Mouse (Mus musculus) lung, embryonic 14.5 days (tissue): Measurements from ENCODE around the gene Wdr6. TPM values are rescaled to one million over a fixed set of nuclear protein-coding genes. Genes with fewer than 3 reads are reported as not detected.

Experiments
- ATAC-seq: fragments of 200-750 bp; cut with Nextera tagmentation; 2 replicates; pipeline ENCODE4 v1.8.0; 2017; ENCODE audit warnings: mild to moderate bottlenecking, moderate TSS enrichment, moderate library complexity; ENCODE audit not compliant: insufficient read depth
- DNase-seq: peaks from one replicate; pipeline ENCODE4 v3.0.0-alpha.2; 2015
- H3K27ac ChIP-seq: fragments of 300-500 bp; sonication (generic); 2 replicates; pipeline ENCODE4 v1.5.1; 2014; ENCODE audit warnings: low read depth, mild to moderate bottlenecking, moderate library complexity
- H3K27me3 ChIP-seq: fragments of 300-500 bp; sonication (generic); 2 replicates; pipeline ENCODE4 v1.6.1; 2014; ENCODE audit warnings: low read length, control low read depth; ENCODE audit not compliant: insufficient read depth
- H3K36me3 ChIP-seq: fragments of 300-500 bp; sonication (generic); 2 replicates; pipeline ENCODE4 v1.6.1; 2014; ENCODE audit warnings: control low read depth; ENCODE audit not compliant: insufficient read depth
- H3K4me1 ChIP-seq: fragments of 300-500 bp; sonication (generic); 2 replicates; pipeline ENCODE4 v1.6.1; 2014; ENCODE audit warnings: antibody characterized with exemption, control low read depth; ENCODE audit not compliant: insufficient read depth
- H3K4me2 ChIP-seq: fragments of 300-500 bp; sonication (generic); 2 replicates; pipeline ENCODE4 v1.6.1; 2014; ENCODE audit warnings: mild to moderate bottlenecking
- H3K4me3 ChIP-seq: fragments of 300-500 bp; sonication (generic); 2 replicates; pipeline ENCODE4 v1.5.1; 2014; ENCODE audit warnings: low read depth, low read length
- H3K9ac ChIP-seq: fragments of 300-500 bp; sonication (generic); 2 replicates; pipeline ENCODE4 v1.6.1; 2014
- H3K9me3 ChIP-seq: fragments of 300-500 bp; sonication (generic); 2 replicates; pipeline ENCODE4 v1.6.1; 2016; ENCODE audit warnings: low read depth, low read length, control low read depth
- CTCF ChIP-seq: IDR thresholded peaks from 2 replicates; pipeline ENCODE4 v1.5.1; 2016; ENCODE audit warnings: antibody characterized with exemption, low read depth
- WGBS: fragments of 180-500 bp; shearing (Covaris S2); extraction: QIAGEN DNeasy Blood & Tissue Kit; methylation state at CpG from one replicate; pipeline ENCODE4 v1.1.7; 2014; 5-methylcytosine and 5-hydroxymethylcytosine counted together
- polyA plus RNA-seq: library from polyadenylated mRNA; unstranded; fragments of >200 nt; fragmentation: Nextera tagmentation; extraction: Ambion mirVana; gene quantifications from 2 replicates; pipeline ENCODE4 v1.2.1, GENCODE M21; 2014

Gene Wdr6
- polyA plus RNA-seq, 1 experiment from 2014 or later, result 117 TPM

DNA sequence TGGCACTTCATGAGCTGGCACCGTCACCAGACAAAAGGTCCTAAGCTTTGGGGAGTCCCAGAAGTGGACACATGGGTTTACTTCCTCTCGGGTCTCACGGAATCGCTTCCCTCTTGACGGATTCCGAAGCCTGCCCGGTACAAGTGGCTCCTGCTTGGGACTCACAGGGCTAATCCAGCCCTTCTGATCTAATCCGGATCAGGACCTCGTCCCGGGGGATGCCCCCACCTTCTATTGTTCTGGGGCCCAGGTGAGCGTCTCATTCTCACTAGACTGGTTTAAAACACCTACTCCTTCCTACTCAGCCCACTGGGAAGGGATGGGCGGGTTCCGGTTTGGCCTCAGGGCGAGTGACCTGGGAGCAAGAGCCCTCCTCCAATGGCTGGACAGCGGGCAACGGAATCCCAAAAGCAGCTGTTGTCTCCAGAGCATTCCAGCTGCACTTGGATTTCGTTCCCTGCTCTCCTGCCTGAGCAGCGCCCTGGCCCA is 10.6 kb downstream of the Wdr6 start:
- no peaks in the 10 kb centered on the region for H3K27me3 ChIP-seq
- WGBS, result 12% methylated on average over 18 of the region's 18 CpGs
- TF ChIP-seq CTCF, result no peak
- peaks cover 17% of the 10 kb centered on the region for H3K4me1 ChIP-seq
- H3K9me3 ChIP-seq, result no peaks in the 10 kb centered on the region
- H3K27ac ChIP-seq, result peak overlapping the region; percentile 91
- H3K9ac ChIP-seq, result peak overlapping the region; percentile 75
- H3K36me3 ChIP-seq, result peaks cover 54% of the 10 kb centered on the region
- peak overlapping the region; percentile 70 for H3K4me3 ChIP-seq
- DNase-seq, result no peak
- peak overlapping the region; percentile 98 for H3K4me2 ChIP-seq
- ATAC-seq, result no peak

DNA sequence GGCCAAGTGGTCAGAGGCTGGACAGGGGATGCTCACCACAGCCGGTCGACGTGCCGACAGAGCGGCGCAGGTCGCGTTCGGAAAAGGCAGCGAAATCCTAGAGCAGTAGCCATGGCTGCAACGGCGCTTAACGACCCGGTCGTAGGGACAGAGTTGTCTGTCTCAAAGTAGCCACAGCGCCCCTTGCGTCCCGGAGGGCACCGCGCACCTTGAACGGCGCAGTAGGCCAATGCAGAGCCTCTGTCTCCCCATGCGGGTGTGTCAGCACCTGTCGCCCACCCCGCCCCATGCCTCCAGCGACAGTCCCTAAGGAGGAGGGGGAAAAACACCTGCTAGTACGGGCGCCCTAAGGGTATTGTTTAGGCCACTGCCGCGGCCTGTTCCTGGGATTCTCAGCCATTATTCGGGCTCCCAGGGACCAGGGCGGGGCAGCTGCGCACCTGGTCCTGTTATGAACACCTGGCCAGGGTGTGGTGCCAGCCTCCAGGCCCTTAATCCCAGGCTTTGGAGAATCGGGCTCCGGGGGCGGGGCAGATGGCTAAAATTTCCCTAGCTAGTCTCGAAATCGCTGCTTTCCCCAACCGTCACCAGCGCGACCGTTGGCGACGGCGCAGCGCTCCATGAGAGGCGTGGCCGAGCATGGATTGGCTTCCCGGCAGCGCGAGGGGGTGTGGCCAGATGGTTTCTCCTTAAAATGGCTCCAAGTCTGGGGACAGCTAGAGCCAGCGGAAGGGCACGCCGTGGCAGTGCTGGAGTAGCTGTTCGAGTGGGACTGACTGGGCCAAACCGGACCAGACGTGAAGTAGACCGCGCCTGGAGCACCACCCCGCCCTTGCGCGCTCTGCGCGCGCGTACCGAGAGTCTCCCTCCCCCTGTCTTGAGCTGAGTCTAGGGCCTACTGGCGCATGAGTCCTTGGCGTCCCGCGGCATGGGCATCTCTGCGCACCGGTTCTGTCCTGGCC is 11.4 kb downstream of the Wdr6 start, which contains the start of gene Ndufaf3:
Ndufaf3 (minus strand) TSS at position 620 of the 962 bp plus-strand sequence.
- peak; percentile 81 for ATAC-seq
- peak within 1 kb of the TSS; percentile 91 for H3K27ac ChIP-seq
- WGBS, result under 1% methylated on average over 70 of the region's 73 CpGs

DNA sequence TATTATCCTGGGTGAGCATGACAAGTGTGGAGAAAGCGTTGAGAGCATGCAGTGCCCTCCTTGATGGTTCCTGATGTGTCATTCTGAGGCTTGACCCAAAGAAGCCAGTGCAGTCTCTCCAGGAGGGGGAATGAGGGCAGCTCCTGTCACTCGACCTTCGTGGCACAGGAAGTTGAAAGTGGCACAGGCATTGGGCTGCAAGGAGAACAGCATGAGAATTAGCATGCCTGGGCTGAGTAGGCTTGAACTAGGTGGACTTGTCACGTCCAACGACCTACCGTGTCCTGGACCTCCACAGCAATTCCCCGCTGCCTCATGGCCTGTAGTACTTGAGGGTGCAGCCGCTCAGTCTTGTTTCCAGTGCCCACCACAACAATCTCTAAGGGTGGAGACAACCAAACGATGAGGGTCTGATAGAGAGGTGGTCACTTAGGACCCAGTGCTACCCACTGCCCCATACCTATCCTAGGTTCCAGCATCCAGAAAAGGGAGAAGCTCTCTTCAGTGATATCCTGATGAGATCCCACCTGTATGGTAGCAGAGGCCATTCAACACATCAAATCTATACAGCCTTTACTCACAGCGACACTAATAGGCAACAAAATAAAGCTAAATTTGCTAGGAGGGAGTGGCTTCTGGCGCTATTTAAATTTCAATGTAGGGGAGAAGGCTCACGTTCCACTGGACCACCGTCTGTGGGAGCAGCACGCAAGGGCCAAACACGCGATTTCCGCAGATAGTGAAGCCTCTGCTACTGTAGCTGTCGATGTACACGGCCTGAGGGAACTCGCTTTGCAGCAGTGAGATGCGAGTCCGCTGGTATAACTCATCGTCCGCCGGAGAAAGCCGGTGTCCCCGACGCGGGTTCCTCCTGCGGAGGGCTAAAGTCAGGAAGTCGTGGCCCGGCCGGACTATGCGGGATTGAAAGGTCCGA is 12.4 kb downstream of the Wdr6 start:
- no peak for DNase-seq
- ATAC-seq, result no peak
- peak overlapping the region; percentile 98 for H3K4me2 ChIP-seq
- H3K36me3 ChIP-seq, result peaks cover 51% of the 10 kb centered on the region
- H3K27me3 ChIP-seq, result no peaks in the 10 kb centered on the region
- peak overlapping the region; percentile 91; the same call in 1 of the 2 replicates for H3K27ac ChIP-seq
- TF ChIP-seq CTCF, result no peak
- H3K9me3 ChIP-seq, result no peaks in the 10 kb centered on the region
- peak overlapping the region; percentile 70 for H3K4me3 ChIP-seq
- peak overlapping the region; percentile 75 for H3K9ac ChIP-seq
- WGBS, result 10% methylated on average over 35 of the region's 35 CpGs
- peaks cover 22% of the 10 kb centered on the region for H3K4me1 ChIP-seq

More for the DNA sequence above, 11.4 kb downstream of the Wdr6 start, which contains the start of gene Ndufaf3:
- peak; percentile 97 for TF ChIP-seq CTCF
- Histone ChIP-seq H3K27me3 (no peaks in the 10 kb centered on the region), H3K4me1 (peaks cover 17% of the 10 kb centered on the region), H3K4me2 (peak within 1 kb of the TSS; percentile 98), H3K36me3 (peaks cover 51% of the 10 kb centered on the region), H3K9me3 (no peaks in the 10 kb centered on the region), H3K4me3 (peak within 1 kb of the TSS; percentile 70), H3K9ac (peak within 1 kb of the TSS; percentile 75)
- peak; percentile 98 for DNase-seq

DNA sequence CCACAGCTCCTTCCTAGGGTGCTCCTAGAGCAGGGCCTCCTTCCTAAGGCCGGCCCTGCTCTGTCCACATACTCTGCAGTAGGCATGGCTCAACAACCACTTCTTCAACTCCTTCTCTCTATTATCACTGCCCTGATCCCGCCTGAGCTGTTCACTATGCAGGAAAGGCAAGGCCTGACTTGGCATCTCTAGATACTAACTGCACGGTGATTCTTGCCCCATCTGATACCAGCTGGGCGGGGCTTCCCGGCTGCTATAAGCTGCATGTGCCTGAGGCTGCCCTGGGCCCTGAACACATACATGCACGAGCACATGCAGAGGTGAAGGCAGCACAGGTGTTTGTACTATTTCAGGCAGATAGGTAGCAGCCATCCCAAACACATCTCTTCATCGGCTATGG is 14.4 kb downstream of the Wdr6 start:
- Histone ChIP-seq H3K4me2 (no peak overlapping the region), H3K27me3 (no peaks in the 10 kb centered on the region), H3K9ac (no peak overlapping the region), H3K4me1 (peaks cover 16% of the 10 kb centered on the region), H3K27ac (no peak overlapping the region), H3K4me3 (no peak overlapping the region), H3K36me3 (peaks cover 50% of the 10 kb centered on the region), H3K9me3 (no peaks in the 10 kb centered on the region)
- no peak for DNase-seq
- TF ChIP-seq CTCF, result no peak
- WGBS, result 81% methylated on average over 7 of the region's 7 CpGs
- no peak for ATAC-seq

DNA sequence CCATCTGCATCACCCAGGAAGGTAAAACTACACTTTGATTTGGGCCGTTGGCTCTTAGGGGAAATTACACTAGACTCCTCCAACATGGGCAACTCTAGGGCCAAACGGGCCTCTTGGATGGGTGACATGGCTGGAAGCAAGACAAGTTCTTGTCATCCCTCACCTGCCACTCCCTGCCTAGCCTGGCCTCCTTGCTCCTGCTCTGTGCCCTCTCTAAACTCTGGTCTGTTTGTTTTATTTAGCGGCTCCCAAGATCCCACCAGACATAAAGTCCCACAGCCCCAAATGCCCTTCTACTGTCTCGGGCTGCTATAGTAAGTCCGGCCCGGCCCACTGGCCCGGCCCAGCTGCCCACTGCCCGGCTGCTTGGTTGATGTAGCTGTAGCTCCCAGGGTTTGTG is 14.9 kb downstream of the Wdr6 start:
- Histone ChIP-seq H3K9me3 (no peaks in the 10 kb centered on the region), H3K27me3 (no peaks in the 10 kb centered on the region), H3K36me3 (peaks cover 55% of the 10 kb centered on the region), H3K9ac (no peak overlapping the region), H3K27ac (no peak overlapping the region), H3K4me3 (no peak overlapping the region), H3K4me2 (no peak overlapping the region), H3K4me1 (peaks cover 13% of the 10 kb centered on the region)
- no peak for DNase-seq
- no peak for TF ChIP-seq CTCF
- WGBS, result 87% methylated on average over 8 of the region's 8 CpGs
- no peak for ATAC-seq

DNA sequence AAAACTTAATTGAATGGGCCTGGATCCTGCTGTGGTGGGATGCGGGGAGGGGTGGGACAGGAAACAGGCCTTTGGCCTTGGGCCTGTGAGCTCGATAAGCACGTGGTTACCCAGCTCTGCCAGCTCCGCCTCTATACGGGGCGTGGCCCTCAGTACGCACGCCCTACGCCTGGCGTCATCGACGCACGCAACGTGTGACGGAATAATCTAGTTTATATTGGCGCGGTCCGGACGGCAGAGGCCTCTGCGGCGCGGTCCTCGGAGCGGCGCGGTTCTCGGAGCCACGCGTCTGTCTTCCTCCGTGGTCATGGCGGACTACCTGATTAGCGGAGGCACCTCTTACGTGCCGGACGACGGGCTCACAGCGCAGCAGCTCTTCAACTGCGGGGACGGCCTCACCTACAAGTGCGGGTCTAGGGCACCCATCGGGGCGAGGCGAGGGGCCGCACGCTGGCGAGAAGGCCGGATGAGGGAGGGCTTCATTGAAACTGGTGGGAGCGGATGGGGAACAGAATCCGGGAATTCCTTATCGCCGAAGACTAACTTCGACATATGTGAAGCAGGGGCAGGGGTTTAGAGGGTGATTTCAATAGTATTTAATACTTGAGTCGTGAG is 18.2 kb downstream of the Wdr6 start, which contains the start of gene Impdh2:
Impdh2 (plus strand) TSS at position 60 of the 615 bp plus-strand sequence.
- Histone ChIP-seq H3K4me2 (peak within 1 kb of the TSS; percentile 89), H3K4me1 (peaks cover 5% of the 10 kb centered on the region; the same call in 1 of the 2 replicates), H3K36me3 (peaks cover 78% of the 10 kb centered on the region), H3K9ac (peak within 1 kb of the TSS; percentile 76), H3K9me3 (no peaks in the 10 kb centered on the region), H3K4me3 (peak within 1 kb of the TSS; percentile 62), H3K27me3 (no peaks in the 10 kb centered on the region), H3K27ac (peak within 1 kb of the TSS; percentile 69)
- under 1% methylated on average over 51 of the region's 53 CpGs for WGBS
- ATAC-seq, result peak; percentile 98
- peak; percentile 6; the same call in 1 of the 2 replicates for TF ChIP-seq CTCF
- DNase-seq, result peak; percentile 100
